Mouse (Mus musculus) megakaryocyte-erythroid progenitor cell, adult 5-6 weeks (primary cell): ENCODE measurements around the gene Anxa9. TPM values are rescaled to one million over a fixed set of nuclear protein-coding genes. Genes with fewer than 3 reads are reported as not detected.

Experiments used
- ATAC-seq: replicated peaks from 2 replicates; pipeline ENCODE4 v1.8.0; 2016; ENCODE audit warnings: mild to moderate bottlenecking, inconsistent platforms; ENCODE audit not compliant: severe bottlenecking, poor library complexity, low FRiP score, low TSS enrichment
- total RNA-seq, 2 experiments: library from RNA; stranded (forward) in 1 of 2; stranded (reverse) in 1 of 2; fragments of 200-1000, 215-1000 nt in 1 of 2; fragments of >200 nt in 1 of 2; fragmentation: Nextera tagmentation in 1 of 2; gene quantifications; 2 replicates each; pipeline ENCODE4 v1.2.3; 2014 to 2017

Gene Anxa9
- total RNA-seq, 2 experiments from 2014 or later, result 16.7 to 35.5 TPM

GRCm38 (mm10) chr3:95315094-95315843 lies 8.3 kb upstream of the Anxa9 start:
- ATAC-seq, result peak; percentile 51

GRCm38 (mm10) chr3:95314486-95315093 lies 7.6 kb upstream of the Anxa9 start, which contains the start of gene Cers2:
Cers2 (plus strand) TSS chr3:95314791.
- ATAC-seq, result no peak

DNA sequence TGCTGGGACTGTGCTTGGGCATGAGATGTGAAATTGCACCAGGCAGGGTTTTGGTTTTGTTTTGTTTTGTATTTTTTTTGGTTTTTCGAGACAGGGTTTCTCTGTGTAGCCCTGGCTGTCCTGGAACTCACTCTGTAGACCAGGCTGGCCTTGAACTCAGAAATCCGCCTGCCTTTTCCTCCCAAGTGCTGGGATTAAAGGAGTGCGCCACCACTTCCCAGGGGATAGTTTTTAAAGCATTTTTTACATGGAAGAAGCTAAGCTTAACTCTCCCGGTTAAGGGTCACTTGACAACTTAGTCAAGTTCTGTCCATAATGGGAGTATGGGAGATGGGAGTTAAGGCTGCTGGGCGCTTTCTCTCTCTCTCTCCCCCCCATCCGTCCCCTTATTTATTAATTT lies 7.1 kb upstream of the Anxa9 start:
- ATAC-seq, result no peak

- ATAC-seq, result no peak
Observed at GRCm38 (mm10) chr3:95313476-95313875, 6.5 kb upstream of the Anxa9 start.

DNA sequence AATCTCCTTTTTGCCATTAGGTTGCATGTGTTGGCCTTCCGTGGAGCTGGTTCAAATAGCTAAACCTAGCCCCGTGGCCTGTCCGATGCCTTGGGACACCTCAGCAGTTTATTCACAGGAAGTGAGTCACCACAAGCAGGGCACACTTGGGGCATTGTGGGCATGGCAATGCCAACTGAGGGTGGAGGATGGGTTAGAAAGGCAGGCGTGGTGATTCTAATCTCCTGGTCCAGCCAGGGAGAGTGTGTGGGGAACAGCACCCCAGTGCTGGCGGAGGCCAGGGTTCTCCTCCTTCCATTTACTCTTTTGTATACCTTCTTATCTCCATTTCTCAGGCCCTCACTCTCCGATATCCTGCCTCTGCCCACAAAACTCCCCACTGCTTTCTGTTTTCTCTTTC lies 5.6 kb upstream of the Anxa9 start:
- peak; percentile 74 for ATAC-seq

- ATAC-seq, result peak; percentile 34
Observed at GRCm38 (mm10) chr3:95310968-95311882, 4.2 kb upstream of the Anxa9 start.

DNA sequence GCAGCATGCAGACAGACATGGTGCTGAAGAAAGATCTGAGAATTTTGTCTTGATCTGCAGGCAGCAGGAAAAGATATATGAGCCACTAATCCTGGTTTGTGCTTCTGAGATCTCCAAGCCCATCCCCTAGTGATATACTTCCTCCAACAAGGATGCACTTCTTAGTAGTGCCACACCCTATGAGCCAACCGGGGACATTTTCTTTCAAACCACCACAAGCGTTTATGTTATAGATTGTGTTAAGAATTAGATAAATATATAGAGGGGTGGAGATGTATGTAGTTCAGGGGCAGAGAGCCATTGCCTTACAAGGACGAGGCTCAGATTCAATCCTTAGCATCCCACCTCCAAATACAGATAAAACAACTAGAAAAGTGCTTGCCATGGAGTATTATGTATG lies 3.5 kb upstream of the Anxa9 start:
- no peak for ATAC-seq

DNA sequence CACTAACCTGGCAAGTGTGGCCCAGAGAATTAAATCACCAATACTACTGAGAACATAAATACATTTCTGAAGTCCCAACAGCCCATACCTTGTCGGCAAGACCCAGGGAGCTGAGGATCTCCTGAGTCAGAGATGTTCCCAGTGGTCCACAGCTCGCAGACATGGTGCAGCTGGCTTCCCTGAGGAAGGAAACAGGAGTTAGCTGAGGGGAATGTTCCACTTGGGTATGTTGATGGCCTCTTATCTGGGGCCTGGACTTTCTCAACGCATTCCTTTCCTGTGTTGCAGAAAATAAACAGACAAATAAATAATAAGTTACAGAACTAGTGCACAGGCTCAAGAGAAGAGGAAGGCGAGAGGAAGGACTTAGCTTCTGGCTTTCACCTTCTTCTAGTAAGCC lies 732 bp downstream of the Anxa9 start:
- ATAC-seq, result no peak

DNA sequence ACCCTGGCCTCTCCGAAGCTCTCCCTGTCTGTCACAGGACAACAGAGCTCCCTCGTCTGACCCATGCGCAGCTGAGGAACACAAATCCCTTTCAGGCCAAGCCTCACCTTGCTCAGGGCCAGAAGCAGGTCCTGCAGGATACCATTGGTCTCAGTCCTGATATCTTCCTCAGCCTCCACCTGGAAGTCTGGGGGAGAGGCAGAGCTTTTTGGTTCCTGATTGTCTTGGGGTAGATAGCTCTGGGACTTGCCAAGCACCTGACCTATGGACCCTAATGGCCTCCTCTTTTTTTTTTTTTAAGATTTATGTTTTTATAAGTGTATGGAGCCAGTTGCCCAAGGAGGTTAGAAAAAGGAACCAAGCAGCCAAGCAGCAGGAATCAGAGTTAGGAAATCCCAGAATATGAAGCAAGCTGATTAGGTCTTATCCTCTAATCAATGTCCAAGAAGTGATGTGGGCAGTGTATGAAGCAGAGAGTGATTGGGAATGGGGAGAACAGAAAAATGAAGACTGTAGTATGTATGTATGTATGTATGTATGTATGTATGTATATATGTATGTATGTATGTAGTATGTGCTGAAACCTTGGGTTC lies 5.7 kb downstream of the Anxa9 start:
- no peak for ATAC-seq

DNA sequence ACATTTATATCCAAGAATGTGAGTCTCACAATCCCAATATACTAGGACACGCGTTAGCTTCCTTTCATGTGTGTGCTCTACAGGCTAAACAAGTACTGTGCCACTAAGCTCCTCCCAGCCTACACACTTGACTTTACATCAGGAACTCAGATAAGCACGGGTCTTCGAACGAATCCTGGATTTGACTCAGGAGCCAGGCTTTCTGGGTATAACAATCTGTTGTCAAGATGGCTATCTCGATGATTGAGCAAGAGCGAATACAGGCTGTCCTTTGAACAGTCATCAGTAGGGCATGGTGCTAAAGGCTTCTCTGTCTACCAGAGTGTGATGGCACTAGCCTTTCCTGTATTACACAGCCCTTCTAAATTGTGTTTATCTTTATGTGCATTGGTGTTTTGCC lies 9.0 kb downstream of the Anxa9 start:
- ATAC-seq, result no peak

DNA sequence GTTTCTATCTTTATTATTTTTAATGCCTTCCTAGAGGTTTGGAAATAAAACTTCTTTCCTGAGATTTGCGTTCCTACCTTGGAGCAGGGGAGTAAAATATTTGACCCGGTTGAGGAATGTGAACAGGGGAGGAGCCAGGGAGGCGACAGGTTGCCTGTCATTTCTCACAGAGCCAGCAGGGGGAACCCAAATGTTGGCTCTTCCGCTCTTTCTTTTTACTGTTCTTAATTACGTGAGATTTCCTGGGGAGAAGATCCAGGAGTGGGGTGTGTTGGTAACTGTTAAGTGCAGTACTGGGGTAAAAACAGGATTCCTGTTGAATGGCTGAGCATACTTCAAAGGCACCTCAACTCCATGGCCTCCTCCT lies 10.9 kb downstream of the Anxa9 start:
- ATAC-seq, result peak; percentile 60

- no peak for ATAC-seq
Observed at GRCm38 (mm10) chr3:95295321-95296102, 11.5 kb downstream of the Anxa9 start.

GRCm38 (mm10) chr3:95294718-95295117 lies 12.3 kb downstream of the Anxa9 start:
- ATAC-seq, result no peak

DNA sequence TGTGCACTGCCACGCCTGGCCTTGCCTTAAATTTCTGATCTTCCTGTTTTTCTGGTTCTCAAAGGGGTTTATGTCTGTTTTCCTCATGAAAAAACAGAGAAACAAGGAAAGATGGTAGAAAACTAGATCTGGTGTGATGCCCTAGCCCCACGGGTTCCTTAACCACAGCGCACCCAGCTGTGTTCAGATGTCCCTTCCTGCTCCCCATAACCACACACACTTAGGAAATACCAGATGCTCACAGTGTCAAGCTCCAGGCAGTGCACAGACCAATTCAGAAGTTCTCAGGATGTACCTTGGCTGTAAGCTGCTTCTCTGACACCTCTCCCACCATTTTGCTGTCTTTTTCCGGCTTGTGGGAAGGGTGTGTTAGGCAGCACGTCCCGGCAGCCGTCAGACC lies 12.7 kb downstream of the Anxa9 start:
- ATAC-seq, result no peak

DNA sequence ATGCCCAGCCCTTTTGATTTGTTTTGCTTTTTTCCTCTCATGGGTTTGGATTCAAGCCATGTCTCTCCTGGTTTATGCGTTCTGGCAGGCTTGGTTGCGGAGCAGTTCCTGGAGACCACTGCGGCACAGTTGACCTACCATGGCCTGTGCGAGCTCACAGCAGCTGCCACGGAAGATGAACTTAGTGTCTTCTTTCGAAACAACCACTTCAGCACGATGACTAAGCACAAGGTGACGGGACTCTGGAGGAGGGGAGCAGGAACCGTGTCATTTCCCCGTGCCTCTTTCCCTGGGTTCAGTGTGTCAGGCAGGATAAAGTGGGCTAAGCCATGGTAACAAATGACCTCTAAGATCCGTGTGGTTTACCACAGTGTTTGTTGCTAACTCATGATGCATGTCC lies 13.4 kb downstream of the Anxa9 start:
- peak; percentile 43 for ATAC-seq

DNA sequence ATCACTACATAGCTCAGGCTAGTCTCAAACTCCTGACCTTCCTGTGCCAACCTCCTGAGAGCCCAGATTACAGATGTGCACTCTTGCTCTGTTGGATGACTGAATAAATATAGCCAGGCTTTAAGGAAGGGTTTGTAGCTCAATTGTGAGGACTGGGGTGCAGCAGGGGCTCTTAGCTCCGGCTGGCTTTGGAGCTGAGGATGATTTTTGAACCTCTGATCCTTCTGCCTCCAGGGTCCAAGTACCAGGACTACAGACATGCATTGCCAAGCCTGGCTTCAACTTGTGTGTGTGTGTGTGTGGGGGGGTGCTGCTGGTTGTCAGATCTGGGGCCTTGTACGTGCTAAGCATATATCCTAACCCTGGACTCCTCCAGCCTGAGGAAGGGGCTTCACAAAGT lies 14.1 kb downstream of the Anxa9 start:
- ATAC-seq, result no peak

DNA sequence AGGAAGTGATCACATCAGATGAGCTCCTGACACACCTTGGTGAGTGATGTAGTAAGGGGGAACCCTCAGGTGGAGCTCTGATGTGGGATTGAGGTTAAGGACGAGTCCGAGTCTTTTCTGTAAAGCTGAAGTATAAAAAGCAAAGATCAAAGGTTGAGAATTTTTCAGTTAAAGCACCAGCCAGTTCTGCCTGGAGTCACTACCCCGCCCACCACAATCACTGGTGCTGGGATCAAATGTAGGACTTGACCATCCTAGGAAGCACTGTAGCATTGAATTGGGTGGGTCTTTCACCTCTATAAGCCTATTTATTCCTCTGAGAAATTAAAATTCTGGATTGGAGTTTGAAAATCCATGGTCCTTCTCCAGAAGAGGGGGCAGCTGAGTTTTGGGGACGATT lies 15.9 kb downstream of the Anxa9 start:
- no peak for ATAC-seq

DNA sequence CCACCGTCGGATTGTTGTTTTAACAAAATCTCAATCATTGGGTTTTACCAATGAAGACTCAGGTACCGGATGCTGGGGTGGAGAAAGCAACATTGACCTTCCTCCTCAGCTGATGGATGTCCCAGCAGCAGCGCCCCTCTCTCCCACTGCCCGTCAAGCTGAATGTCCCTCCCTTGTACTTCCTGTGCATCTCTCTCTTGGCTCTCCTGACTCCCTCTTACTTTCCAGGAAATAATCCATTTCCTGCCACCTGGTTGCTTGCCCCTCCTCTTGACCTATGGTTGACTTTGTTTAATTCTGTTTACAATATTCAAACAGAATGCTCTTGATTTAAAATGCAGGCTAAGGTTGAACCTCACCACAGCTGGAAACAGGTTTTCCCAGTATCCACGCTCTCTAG lies 16.8 kb downstream of the Anxa9 start:
- ATAC-seq, result no peak

- no peak for ATAC-seq
Observed at GRCm38 (mm10) chr3:95289419-95289818, 17.6 kb downstream of the Anxa9 start.
